Mouse (Mus musculus) testis, postnatal 14 days (tissue): ENCODE measurements around the gene Fam169b.

Experiments
- DNase-seq: peaks from one replicate; pipeline ENCODE4 v3.0.0; 2021; ENCODE audit warnings: low spot score

The Fam169b gene

DNA sequence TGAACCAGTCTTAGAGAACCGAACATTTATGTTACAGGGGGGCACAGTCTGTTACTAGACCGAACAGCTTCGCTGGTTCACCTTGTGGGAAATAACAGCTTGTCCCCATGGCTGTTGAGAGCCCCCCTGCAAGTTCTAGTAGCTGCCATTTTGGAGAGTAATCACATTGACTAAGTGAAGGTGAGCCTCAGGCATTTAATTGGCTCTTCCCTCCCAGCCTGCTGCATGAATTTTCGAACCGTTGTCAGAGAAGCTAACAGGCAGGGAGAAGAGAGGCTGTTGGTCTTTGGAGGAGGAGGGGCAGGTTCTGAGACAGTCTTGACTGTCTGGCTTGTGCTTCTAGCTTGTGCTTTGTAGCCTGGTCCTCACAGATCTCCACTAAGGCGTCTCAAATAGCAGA lies 45.3 kb downstream of the Fam169b start:
- DNase-seq: no peak

DNA sequence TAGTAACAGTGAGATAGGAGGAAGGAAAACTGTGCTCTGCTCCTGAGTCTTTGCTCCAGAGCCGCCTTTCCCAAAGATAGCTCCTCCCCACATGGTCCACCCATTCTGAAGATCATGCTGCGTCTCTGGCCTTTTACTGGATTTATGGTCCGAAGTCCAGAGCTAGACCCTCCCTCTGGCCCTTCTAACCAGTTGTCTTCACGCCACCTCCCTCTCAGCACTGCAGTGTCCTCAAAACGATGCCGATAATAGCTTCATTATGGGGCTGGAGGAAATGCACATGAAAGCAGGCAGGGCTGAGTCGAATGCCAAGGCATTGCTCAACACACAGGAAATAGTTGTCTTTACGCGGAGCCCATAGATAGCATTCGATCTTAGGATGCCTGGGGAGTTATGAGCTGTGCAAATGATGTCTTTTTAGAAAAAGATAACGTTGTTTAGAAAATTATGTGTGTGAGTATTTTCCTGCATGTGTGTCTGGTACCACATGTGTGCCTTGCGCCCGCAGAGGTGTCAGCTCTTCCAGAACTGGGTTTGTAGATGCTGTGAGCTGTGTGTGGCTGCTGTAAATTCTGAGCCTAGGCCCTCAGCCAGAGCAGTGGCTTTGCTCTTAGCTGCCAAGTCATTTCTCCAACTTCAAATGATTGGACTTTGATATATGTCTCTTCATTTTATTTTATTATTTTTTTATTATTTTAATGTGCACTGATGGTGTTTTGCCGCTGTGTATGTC lies 46.6 kb downstream of the Fam169b start:
- DNase-seq: no peak

DNA sequence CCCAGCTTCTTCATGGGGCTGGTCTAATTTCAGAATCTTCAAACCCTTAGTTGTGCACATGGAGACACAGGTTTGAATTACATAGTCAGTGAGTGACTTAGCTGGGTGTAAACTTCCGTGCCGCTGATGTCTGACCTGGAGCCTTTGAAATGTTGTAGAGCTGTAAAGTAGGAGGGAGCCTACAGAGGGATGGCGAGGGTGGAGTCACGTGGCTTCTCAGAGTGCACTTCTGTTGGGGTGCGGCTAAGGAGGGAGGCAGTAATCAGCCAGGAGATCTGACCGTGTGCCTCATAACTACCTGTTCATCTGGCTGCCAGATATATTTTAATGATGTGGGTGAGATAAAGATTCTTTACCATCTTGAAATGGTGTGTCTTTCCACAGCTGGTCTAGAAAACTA lies 49.4 kb downstream of the Fam169b start:
- DNase-seq: no peak

DNA sequence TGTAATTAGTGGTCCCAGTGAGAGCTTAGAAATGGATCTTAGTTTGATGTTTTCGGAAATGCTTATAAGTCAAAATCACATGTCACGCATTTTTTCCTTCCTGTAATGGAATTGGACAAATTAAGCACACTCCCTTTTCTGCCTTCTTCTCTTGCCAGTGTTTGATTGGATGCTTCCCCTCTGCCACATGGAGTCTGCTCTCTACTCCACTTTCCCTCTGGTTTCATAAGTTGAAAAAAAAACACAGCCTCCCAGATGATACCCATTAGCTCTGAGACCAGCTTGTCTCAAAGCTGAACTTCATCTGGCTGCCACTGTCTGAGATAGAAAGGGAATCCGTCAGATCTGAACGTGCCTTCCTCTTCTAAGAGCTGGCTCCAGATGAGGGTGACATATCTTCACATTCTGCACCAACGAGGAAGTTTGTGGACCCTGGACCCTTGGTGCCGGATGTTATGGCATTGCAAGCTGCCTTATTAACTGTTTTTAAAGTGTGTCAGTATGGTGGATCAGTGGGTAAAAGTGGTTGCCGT lies 52.6 kb downstream of the Fam169b start:
- DNase-seq: no peak

DNA sequence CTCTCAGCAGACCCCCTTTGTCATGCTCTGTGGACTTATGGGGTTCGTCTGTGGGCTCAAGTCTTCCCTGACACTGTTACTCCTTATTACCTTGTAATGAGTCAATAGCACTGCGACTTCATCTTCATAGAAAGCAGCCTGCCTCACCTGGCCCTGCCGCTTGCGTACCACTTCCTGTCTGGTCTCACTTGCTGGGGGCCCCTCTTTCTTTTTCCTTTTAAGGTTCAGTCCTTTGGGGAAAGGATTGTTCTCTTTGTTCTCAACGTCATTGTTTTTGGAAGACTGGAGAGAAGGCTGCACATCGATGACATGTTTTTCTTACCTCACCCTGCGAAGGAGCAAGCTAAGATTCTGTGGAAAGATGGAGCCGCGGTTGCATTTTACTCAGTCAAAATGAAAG lies 55.4 kb downstream of the Fam169b start:
- DNase-seq: no peak

DNA sequence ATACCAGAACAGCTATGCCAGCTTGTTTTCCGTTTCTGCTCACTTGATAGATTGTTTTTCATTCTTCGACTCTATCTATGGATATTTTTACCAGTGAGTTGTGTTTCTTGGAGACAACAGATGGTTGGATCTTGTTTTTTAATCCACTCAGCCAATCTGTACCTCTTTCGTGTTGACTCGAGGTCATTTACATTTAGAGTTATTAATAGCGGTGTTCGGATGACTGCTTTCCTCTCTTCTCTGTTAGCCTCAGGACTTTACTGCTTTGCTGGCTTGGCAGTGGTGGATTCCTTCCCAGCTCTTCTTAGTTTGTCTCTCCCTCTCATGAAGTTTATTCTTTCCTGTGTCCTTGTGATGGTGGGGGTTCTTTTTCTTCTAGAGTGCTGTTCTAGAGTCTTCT lies 59.2 kb downstream of the Fam169b start:
- DNase-seq: no peak

DNA sequence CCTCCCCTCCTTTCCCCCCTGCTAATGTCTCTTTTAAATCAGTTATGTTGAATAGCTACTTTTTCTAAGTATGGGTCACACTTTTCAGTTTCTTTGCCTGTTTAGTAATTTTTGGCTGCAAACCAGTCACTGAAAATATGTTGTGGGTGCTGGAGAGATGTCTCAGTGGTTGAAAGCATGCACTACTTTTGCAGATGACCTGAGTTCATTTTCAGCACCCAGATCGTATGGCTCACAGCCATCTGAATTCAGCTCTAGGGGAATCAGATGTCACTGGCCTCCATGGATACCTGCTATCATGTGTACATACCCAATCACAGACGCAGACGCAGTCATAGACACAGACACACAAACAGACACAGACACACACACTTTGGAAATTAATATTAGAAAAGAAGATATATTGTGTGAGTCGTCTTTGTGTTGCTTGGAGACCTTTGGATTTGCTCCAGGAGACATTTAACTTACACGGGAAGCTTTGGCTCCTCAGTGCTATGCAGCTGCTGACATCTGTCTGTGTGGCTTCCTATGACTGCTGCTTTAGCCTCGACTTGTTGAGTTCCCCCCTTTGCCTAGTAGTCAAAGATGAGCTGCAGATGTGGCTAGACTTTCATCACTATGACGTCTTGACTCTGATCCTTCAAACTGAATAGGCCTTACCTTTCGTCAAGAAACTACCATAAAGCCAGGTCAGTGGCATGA lies 63.6 kb downstream of the Fam169b start:
- DNase-seq: no peak

DNA sequence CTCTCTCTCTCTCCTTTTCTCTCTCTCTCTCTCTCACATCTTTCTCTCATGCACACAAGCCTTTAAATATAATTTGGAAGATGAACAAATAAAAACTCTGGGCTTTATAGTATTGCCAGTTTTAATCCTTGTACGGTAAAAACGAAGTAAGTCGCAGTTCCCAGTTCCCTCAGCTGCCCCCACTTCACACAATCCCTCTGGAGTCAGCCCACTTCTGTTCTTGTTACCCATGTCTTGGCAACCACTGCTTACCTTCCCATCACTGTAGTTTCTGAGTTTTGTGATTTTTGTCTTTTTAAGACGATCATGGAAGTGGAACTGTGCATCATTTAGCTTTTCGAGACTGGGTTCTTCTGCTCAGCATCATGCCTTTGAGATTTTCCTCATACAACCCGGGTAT lies 65.0 kb downstream of the Fam169b start:
- no peak for DNase-seq

DNA sequence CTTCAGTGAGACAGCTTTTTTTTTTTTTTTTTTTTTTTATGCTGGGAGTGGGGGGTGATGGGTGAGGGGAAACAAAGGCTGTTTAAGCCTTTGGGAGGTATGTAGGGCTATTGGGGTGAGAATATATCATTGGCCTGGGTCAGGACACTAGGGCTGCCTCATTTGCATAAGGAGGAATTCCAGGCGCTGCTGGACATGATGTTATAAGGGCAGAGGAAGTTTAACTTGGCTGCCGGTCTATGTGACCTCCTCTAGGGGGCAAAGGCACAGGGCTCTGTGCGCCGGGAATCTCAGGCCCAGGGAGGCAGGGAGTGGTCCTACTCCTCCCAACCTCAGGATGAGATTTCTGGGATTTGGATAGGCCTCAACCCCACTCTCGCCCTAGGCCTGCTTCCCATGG lies 70.9 kb downstream of the Fam169b start:
- no peak for DNase-seq

DNA sequence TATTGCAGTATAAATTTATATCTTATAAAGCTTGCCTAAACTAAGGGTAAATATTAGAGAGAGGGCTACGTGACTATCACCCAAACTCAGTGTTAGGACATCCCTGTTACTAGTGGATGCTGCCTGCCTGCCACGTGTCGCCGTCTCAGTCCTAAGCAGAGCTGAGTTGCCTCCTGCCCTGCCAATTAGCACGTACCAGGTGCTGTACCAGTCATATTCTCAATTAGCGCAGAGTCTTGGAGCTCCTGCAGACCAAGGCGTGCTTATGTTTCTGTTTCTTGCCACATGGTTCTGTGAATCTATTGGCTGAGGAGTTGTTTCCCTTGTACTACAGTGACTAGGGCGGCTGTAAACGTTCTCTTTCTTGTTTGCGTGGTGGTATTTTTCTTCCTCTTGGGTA lies 72.3 kb downstream of the Fam169b start:
- no peak for DNase-seq

DNA sequence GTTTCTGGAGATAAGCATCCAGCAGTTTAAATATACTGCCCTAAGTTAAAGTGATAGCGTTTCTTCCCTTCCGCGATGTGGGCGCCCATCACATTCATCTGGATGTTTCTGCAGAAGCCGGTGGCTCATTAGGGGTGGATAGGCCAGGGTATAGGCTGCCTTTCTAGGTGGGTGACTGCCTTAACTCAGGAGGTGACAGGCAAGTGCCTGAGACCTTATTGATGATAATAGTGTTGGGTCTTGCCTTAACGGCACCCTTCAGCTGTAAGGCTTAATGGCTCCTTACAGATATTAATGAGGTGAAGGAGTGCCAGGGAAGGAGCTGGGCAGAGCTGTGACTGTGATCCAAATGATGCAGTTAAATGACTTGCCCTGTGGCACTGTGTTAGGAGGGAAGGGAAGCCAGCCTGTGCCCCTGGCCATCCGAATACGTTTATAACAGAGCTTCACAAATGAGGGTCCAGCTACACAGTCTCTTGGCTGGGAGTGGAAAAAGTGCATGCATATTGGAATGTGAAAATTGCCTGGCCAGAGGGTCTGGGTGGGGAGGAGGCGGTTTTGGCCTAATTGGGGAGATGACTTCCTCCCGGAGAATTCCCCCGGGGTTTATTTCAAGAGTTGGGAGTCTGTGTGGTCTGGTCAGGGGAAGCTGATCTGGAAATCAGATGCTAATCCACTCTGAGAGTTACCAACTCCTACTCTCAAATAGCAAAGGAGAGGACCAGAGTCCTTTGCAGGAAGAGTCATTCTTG lies 81.9 kb downstream of the Fam169b start:
- no peak for DNase-seq

DNA sequence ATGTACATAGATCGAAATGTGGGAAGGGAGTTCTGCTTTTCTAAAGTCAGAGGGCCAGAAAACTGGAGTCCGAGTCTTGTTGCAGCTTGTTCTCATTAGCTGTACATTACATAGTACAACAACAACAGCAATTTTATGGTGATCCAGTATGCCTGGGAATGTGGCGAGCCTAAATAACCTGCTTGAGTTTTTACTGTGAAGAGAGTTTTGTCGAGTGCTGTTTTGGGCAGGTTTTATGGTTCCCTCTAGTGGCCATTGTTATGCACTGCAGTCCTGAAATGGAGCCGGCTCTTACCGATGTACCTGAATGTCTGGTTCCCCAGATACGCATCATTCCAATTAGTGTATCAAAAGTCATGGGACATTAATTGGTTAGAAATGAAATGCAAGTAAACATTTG lies 83.8 kb downstream of the Fam169b start:
- peak; percentile 21 for DNase-seq

DNA sequence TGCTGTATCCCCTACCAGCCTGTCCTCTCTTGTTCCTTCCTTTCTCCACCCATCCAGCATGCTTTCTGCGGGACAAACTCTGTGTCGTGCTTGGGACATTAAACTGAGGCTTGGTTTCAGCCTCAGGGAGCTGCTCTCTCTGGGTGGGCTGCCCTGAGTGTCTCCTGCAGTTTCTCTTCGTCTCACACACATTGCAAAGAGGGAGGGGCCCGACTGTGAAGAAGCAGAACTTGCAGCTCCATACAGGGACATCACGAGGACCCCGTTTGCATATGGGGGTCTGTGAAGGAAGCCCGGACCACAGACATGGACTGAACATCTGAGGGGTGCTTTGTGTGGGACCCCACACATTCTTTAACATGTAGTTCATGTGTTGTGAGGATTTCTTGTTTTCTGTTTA lies 89.0 kb downstream of the Fam169b start:
- no peak for DNase-seq

DNA sequence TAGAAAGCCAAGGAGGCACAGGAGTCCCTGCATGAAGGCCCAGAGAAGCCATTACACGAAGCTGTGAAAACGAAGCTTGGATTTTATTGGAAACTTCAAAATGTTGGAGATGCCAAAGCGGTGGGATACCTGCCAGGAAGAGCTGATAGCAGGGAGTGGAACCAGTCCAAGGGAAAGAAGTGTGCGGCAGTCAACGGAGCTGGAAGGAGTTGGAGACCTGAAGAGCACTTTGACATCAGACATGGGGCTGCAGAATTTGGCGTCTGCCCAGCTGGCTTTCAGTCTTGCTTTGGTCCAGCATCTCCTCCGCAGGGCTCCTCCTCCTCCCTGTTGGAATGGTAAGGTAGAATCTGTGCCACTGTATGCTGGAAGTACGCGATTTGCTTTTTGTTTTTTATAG lies 92.1 kb downstream of the Fam169b start:
- DNase-seq: peak; percentile 64

DNA sequence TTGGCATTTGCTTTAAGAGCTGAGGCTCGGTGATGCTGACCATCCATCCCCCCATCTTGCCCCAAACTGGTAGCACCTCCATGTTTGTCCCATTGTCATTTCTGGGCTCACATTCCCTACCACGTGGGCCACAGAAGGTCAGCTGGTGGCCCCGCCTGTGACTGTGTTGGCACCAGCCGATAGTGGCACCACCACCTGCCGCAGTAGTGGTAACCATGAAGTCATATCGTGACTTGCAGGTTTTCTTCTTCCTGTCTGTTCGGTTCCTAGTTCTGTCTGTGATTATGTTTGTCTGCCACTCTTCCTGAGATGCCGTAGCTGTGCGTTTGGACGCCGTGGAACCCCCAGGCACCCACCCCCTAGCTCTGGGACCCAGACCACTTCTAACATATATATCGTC lies 95.3 kb downstream of the Fam169b start:
- no peak for DNase-seq

DNA sequence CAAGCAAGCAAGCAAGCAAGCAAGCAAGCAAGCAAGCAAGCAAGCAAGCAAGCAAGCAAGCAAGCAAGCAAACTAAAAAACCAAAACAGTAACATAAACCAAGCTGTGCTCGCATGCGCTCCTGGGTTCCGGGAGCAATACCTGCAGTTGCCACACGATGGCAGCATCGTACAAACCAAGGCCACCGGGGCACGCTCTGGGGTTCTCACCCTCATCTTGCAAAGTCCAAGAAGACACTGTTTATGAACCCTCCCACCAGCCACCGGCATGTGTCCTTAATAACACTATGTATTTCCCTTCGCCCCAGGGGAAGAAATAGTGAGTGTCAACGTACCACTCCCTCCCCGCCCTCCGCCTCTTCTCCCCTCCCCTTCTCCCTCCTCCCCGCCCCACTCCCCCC lies 96.1 kb downstream of the Fam169b start:
- DNase-seq: peak; percentile 73

DNA sequence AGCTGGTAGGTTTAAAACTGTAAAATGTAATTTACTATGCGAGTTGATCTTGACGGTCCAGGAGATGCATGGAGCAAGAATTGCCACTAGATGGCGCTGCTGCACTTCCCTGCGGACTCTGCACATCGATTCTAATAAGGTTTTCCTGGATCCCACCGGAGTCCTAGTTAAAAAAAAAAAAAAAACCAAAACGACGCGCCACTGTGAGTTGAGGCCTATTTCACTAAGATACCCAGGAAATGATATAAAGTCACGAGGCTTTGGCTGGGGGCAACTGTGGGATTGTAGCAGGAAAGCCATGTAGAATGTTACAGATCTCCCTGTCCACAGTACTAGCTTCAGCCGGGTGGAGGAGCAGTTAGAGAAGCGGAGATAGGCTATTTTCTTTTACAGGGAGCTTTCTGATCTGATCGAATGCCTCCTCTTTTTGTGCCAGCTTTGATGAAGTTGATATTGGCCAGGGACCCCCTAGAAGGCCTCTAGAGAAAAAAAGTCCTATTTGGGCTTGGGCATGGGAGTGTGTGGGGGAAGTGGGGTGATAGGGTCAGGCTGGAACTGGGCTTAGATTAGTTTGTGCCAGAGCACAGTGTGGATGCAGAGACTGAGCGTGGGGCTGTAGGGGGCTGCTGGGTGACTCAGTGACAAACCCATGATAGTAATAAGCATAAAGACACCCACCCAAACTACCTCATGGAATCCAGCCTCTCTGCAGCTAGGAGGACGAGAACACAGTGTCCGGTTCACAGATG lies 100.6 kb downstream of the Fam169b start:
- DNase-seq: peak; percentile 45

DNA sequence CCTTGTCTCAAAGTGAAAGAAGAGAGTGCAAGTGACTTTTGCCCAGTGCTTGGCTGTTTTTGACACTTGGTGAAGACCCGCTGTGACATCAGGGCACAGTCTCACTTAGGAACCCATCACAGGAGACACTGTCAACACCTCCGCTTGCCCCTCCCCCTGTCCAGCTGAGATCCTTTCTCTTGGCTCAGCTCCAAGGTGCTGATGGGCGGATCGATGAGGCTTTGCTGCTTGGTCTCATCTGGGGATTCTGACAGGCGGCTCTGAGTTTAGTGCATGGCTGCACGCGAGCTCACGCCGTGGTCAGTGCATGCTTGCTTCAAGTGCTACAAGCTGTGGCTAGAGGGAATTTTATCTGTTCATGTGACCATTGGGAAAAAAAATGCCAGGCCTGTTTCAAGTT lies 108.5 kb downstream of the Fam169b start:
- DNase-seq: no peak

DNA sequence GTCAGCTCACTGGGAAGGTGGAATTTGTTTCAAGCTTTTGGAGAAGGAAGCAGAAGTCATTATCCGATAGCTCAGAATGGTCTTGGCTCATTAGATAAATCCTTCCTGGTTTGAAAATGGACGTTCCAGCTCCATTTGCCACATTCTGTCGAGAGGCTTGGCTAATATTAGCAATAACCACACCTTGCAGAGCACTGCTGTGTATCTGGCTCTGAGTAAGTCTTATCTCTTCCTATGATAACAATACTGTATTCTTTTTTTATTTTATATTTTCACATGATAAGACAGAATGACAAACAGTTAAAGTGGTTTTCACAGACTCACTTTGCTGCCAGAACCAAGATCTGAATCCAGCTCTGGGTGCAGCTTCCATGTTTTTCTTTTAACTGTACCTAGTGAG lies 113.1 kb downstream of the Fam169b start:
- DNase-seq: no peak

DNA sequence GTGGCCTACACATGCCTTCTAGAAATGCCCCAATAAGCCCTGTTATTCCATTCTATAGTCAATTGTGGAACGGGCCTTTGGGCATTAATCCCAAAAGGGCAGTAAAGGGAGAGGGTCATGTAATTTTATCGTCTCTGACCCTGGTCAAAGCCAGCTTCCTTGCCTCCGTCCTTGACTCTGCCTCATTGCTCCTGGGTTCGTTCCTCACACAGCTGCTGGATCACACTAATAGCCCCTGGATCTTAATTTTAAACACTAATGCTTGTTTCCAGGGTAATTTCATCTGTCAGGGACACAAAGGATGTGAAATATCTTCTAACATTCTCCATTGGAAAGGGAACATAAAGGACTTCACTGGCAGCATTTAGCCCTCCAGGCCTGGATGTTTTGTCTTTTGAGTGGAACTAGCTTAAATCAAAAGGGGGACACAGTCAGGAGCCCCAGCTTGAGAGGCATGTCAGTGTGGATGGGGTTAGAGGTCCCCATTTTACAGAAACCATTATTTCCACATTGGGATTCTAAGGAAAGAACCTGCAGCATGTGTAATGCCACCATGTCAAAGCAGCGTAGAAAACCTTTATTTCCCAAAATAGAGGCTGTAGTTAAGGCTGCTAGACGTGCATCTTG lies 122.2 kb downstream of the Fam169b start:
- no peak for DNase-seq

DNA sequence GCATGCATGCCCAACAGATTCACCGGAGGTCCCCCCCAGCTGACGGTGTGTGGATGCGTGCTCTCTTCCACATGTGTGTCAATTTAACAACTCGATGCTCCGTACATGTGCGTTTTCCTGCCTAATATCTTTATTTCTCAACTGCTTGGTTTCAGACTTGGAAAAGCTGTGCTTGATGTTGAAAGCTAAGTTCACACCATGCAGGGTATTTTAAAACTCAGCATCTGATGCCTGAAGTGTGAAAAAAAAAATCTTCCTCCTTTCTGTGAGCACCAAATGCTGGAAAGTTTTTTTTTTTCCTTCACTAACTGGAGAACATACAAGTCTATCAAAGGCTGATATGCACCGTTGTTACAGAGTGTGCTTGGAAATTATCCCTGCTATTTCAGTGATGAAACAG lies 126.9 kb downstream of the Fam169b start:
- no peak for DNase-seq

DNA sequence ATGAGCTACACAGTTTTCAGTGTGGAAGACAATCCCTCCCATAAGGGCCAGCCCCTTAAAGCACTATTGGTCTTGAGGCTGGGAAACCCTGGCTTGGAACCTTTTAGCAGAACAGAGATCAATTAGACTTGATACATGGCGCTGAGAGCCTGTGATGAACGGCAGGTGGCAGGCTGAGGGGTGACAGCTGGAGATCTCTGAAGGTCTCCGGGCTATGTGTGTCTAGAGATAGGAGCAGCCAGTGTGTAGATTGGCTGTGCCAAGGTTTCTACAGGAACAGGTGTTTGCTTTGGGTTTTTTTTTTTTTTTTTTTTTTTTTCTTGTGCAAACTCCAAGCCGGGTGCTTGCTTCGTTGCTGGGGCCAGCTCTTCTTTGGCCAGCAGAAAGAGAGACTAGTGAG lies 135.0 kb downstream of the Fam169b start:
- DNase-seq: no peak
